Mouse (Mus musculus) left cerebral cortex, postnatal 10 days (tissue): ENCODE results near the gene Pex16. TPM values are rescaled to one million over a fixed set of nuclear protein-coding genes. Genes with fewer than 3 reads are reported as not detected.

ENCODE experiments used
- DNase-seq, 2 experiments: peaks; one replicate each; pipeline ENCODE4 v3.0.0; 2021 to 2022; ENCODE audit warnings: low spot score in 2 of 2, mixed read lengths in 1 of 2; ENCODE audit errors: extremely low spot score in 1 of 2
- intact Hi-C: fragments of 180-260 bp; cut with DNase I; formaldehyde crosslinking; loops from one replicate; pipeline ENCODE4 v1.15.1; 2025
- total RNA-seq, 2 experiments: library from RNA; stranded (reverse); gene quantifications; 2 replicates each; pipeline ENCODE4 v1.2.3; 2021

Gene Pex16
- total RNA-seq, 2 experiments from 2014 or later, result 40.3 to 40.4 TPM

- intact Hi-C loops, result no loop called here
- no peak for DNase-seq
These were observed 29.4 kb downstream of the Pex16 start for GRCm38 (mm10) chr2:92403776-92404319.

DNA sequence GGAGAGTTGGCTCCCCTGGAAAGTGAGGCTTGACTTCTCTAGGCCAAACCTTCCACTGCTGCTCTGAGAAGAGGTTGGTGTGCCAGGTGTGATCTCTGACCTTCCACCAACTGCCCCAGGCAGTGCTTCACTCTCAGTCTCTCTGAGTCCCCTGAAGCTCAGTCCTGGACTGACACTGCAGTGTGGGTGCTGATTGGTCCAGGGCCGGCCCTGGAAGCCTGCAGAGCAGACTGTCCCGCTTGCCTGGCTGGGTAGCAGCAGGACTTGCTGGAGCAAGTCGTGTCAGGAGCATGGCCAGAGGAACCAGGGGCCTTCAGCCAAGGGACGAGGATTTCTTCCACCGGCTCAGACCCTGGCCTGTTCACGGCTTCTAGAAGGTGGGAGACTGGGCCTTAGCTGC lies 30.3 kb downstream of the Pex16 start:
- intact Hi-C loops, result no loop called here
- no peak for DNase-seq

- no peak for DNase-seq
- intact Hi-C loops, result no loop called here
These were observed 31.2 kb downstream of the Pex16 start for GRCm38 (mm10) chr2:92405687-92406086.

- no peak for DNase-seq
- intact Hi-C loops, result no loop called here
These were observed 34.0 kb downstream of the Pex16 start for GRCm38 (mm10) chr2:92408309-92409045.

GRCm38 (mm10) chr2:92411705-92412104 lies 37.2 kb downstream of the Pex16 start:
- intact Hi-C loops, result no loop called here
- DNase-seq, result peak in 1 of 2 experiments; percentile 53

- DNase-seq, result no peak
- intact Hi-C loops, result no loop called here
These were observed 47.4 kb downstream of the Pex16 start for GRCm38 (mm10) chr2:92421723-92422387.

- intact Hi-C loops, result no loop called here
- no peak for DNase-seq
These were observed 48.1 kb downstream of the Pex16 start for GRCm38 (mm10) chr2:92422388-92423135.

DNA sequence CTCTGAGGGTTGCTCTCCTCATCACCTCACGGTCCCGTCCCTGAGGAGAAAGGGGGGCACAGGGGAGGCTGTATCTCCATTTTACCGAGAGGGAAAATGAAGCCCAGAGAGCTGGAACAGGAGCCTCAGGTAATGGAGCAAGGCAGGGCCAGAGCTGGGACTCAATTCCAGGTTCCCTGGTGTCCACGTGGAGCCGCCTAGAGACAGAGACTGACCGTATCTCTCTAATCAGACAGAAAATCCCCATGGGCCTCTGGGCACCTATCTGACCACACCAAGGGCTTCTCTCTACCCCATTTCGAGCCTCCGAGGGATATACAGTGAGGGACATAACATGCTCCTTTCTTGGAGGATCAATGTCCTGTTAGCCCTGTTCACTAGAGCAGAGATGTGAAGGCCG lies 48.7 kb downstream of the Pex16 start:
- intact Hi-C loops, result no loop called here
- no peak for DNase-seq

DNA sequence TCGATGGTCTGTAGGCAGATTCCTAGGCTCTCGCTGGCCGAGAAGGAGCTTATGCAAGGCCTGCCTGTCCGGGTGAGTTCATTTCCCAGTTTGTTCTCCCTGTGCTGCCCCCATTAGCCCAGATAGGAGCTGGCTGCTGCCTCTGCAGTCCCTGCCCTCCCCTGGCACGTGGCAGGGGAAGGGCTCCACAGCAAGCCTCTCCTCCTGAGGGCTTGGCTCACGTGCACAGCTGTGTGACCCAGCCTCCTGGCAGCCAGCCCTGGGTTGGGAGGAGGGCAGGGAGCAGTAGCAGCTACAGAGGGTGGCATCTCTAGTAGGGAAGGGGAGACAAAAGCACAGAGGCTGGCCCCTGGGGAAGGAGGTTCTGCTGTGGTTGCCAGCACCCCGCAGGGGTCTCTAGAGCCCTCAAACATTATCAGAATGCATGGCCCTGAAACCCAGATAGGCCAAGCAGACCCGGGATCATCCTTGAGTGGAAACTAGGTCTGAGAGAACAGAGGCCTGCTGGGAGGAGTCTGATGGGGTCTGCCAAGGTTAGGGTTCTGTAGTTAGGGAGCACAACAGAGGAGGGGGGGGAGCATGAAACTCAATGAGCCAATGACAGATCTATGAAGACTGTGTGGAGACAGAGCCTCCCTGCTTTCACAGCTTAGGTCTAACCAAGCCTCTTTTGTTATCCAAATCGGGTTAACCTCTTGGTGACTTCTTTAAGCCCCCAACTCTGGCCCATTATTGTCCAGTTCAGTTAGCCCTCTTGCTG lies 49.4 kb downstream of the Pex16 start:
- intact Hi-C loops, result no loop called here
- DNase-seq, result peak; percentile 74 to 92

DNA sequence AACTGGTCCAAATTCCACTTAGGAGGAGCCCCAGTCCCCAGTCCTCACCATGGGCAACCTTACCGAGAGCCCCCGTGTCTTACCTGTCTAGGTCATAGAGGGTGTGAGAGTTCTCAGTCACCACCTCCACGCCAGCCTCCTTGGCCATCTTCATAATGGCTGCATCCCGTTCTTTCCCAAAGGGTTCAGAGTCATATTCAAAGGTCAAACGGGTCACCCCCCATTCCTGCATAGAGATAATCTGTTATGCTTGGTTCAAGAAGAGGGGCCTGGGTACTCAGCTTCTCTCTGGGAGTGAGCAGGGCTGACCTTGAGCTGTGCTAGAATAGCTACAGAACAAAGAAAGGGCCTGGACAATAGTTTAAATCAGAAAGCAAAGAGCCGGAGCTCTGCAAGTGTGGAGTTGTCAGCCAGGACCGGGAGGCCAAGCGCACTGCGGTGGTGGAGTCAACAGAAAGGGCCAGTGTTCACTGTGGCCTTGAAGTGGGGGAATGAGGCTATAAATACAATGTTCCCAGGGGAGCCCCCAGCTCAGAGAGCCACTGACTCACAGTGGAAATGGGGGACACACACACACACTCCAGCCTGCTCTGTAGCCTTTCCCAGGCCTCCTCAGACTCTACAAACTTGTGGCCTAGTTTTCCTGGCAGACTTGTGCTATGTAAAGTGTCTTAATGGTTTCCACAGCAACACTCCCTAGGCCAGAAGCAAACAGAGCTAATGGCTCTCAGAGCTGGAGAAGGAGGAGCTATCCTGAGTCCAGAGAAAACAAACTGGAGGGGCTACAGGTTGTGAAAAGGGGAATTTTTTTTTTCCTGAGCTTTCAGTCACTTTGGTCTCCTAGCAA lies 50.2 kb downstream of the Pex16 start:
- DNase-seq, result peak in 1 of 2 experiments; percentile 59
- intact Hi-C loops, result no loop called here

DNA sequence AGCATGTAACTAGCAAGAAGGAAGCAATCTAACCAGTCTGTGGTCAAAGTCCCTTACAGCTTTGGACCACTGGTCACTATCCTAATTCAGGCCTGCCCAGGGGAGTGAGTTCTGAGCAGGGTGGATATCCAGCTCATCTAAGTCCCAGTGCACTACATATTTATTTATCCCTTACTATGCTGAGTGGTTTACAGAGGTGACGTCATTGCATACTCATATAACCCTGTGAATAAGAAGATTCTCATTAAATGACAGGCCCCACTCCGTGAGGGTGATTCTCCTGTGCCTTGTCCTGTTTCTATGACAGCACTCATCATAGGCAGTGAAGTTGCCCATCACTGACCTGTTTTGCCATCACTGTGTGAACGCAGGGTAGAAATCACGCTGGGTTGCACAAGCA lies 50.9 kb downstream of the Pex16 start:
- intact Hi-C loops, result no loop called here
- no peak for DNase-seq

DNA sequence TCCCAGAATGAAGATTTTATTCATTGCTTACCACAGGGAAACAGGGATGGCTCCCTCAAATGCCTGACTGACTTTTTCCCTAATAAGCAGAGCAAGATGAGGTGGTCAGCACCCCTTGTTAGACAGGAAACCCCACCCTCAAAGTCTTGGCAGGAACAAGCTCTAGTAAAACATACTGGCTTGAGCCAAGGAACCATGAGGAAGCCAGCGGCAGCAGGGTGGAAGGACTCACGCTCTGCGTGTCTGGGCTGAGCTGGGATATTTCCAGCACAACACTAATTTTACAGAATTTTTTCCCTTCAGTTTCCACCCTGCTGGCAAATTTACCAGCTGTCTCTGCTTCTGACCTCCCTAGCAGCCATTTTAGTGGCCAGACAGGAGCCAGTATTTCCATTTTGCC lies 52.0 kb downstream of the Pex16 start:
- DNase-seq, result no peak

DNA sequence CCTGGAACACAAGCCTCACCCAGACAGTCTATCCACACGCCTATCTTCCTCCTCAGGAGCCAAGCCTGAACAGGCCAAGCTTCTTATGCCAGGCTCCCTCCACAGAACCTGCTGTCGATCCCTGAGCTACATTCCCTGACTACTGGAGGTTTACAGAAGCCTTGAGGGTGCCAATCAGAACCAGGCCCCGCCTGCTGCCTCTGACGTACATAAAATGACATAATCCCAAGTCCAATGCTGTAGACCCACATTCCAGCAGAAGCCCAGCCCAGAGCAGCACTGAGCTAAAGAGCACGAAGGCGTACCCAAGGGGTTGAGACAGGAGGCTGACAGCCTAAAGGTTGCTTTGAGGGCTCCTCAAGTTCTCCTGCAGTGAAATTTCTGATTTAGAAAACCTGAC lies 53.4 kb downstream of the Pex16 start:
- peak; percentile 76 to 80 for DNase-seq
- intact Hi-C loops, result no loop called here

More for the DNA sequence above, 52.0 kb downstream of the Pex16 start:
- intact Hi-C loops, result no loop called here

- no peak for DNase-seq
- intact Hi-C loops, result loop anchor here (10.0 kb wide), 2 partner anchors 115 to 445 kb away; no protein-coding TSS in a partner anchor
These were observed 55.6 kb downstream of the Pex16 start for GRCm38 (mm10) chr2:92430089-92430488.
